Mouse (Mus musculus) cerebellum, adult 2 months (tissue): ENCODE data around the gene Tpgs1.

Source experiments
- CTCF ChIP-seq: fragments of 200-500 bp; IDR thresholded peaks from 2 replicates; pipeline ENCODE4 v1.5.1; 2011; ENCODE audit warnings: low read depth, mild to moderate bottlenecking, control low read depth, low read length, moderate library complexity, borderline replicate concordance; ENCODE audit not compliant: insufficient read depth
- POLR2A ChIP-seq: fragments of 200-500 bp; IDR thresholded peaks from 2 replicates; pipeline ENCODE4 v1.6.1; 2011; ENCODE audit warnings: low read length, control low read depth, borderline replicate concordance; ENCODE audit not compliant: insufficient read depth

- no peak for TF ChIP-seq CTCF
- no peak for TF ChIP-seq POLR2A
Observed at GRCm38 (mm10) chr10:79704970-79705360, 35.8 kb downstream of the Tpgs1 start.
